Mouse (Mus musculus): ENCODE data around the gene Sema3a. TPM values are rescaled to one million over a fixed set of nuclear protein-coding genes. Genes with fewer than 3 reads are reported as not detected.

Sema3a gene
- polyA plus RNA-seq, 1 experiment from 2014 or later: 42.1 TPM

DNA sequence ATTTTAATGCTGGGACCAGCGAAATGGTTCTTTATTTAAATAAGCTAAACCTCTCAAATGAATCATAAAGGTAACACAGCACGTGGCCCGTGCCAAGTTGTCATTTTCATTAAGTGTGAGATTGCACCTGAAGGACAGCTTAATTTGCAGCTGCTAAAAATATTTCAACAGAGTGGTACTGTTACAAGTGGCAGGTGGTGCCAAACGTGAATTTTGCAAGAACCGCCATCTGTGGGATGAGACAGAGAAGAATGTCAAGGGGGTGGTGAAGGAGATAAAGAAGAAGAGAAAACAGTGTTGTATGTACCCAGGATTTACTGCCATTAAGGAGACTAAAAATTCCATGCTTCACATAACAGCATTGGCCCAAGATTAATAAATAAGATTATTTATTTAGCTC, 423.9 kb downstream of the Sema3a start:
- Histone ChIP-seq H3K27ac (ENCODE audit: low read length) (no peak overlapping the region), H3K9me3 (ENCODE audit: control insufficient read depth, low read depth, low read length) (no peaks in the 10 kb centered on the region)
- WGBS: 69% methylated on average over 5 of the region's 5 CpGs

DNA sequence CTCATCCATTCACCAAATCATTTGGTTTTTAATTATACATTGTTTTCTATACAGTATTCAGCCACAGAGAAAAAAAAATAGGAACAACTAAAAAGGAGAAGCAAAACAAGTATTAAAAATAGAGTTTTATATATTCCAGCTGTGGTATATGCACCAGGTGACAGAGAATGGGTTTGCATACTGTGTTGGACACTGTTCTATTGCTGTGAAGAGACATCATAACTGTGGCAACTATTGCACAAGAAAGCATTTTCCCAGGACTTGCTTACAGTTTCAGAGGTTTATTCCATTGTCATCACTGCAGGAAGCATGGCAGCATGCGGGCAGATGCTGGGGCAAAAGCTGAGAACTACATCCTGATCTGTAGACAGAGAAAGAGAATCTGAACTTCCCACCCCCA, 425.7 kb downstream of the Sema3a start:
- H3K4me1 ChIP-seq (ENCODE audit: control insufficient read depth, insufficient read depth, low read length): peaks cover 5% of the 10 kb centered on the region; the same call in 1 of the 2 replicates
- H3K9ac ChIP-seq (replicated peaks; ENCODE audit: low read depth, low read length): no peak overlapping the region
- no peak for ATAC-seq (ENCODE audit: insufficient number of reproducible peaks, insufficient read depth, low FRiP score, low read depth)
- no peaks in the 10 kb centered on the region for H3K27me3 ChIP-seq (ENCODE audit: control insufficient read depth, insufficient read depth, low read length)
- 69% methylated on average over 1 of the region's 1 CpGs for WGBS
- H3K9me3 ChIP-seq (ENCODE audit: control insufficient read depth, low read depth, low read length): no peaks in the 10 kb centered on the region
- H3K4me2 ChIP-seq (replicated peaks; ENCODE audit: low read depth, low read length): no peak overlapping the region
- no peaks in the 10 kb centered on the region for H3K36me3 ChIP-seq (ENCODE audit: control insufficient read depth, insufficient read depth, low read length)
- H3K27ac ChIP-seq (ENCODE audit: low read length): no peak overlapping the region
- H3K4me3 ChIP-seq (ENCODE audit: low read depth, low read length): no peak overlapping the region

More for the DNA sequence above, 423.9 kb downstream of the Sema3a start:
- Histone ChIP-seq H3K4me3 (ENCODE audit: low read depth, low read length) (no peak overlapping the region), H3K4me1 (ENCODE audit: control insufficient read depth, insufficient read depth, low read length) (peaks cover 5% of the 10 kb centered on the region; the same call in 1 of the 2 replicates), H3K4me2 (replicated peaks; ENCODE audit: low read depth, low read length) (no peak overlapping the region), H3K27me3 (ENCODE audit: control insufficient read depth, insufficient read depth, low read length) (no peaks in the 10 kb centered on the region), H3K9ac (replicated peaks; ENCODE audit: low read depth, low read length) (no peak overlapping the region), H3K36me3 (ENCODE audit: control insufficient read depth, insufficient read depth, low read length) (no peaks in the 10 kb centered on the region)
- no peak for ATAC-seq (ENCODE audit: insufficient number of reproducible peaks, insufficient read depth, low FRiP score, low read depth)

DNA sequence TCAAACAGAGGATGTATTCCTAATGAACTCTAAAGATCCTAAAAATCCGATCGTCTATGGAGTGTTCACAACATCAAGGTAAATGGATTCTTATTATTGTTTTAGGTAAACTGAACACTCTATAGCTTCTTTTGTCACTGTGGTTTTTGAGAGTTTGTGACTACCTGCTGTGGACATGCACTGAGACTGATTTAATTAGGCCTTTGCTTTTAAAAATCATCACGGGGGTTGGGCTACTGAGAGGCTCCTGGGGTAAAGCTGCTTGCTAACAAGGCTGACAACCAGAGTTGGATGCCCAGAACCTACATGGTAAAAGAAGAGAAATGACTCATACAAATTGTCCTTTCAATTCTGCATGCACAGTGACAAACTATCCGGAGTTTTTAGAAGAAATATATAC, 432.0 kb downstream of the Sema3a start:
- ATAC-seq (ENCODE audit: insufficient number of reproducible peaks, insufficient read depth, low FRiP score, low read depth): no peak
- H3K4me2 ChIP-seq (replicated peaks; ENCODE audit: low read depth, low read length): no peak overlapping the region
- WGBS: 68% methylated on average over 4 of the region's 4 CpGs

DNA sequence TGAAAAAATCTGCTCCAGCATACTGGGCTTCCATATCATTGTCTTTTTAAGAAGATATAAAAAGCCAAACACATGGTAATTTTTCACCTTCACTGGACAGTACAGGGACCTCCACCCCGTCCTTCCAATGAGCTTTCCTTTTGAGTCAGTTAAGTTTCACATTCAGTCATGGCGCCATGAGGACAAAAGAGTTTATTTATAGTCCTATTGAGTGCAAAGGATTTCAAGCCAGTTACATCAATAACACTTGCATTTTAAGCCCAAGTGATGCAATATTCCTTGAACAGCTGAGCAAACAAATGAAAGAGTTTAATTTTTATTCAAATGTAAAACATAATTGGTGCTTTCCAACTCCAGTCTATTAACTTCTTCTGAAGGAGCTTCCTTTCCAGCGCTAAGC, 448.7 kb downstream of the Sema3a start:
- H3K27me3 ChIP-seq (ENCODE audit: control insufficient read depth, insufficient read depth, low read length): no peaks in the 10 kb centered on the region
- H3K9me3 ChIP-seq (ENCODE audit: control insufficient read depth, low read depth, low read length): no peaks in the 10 kb centered on the region
- no peak overlapping the region for H3K4me3 ChIP-seq (ENCODE audit: low read depth, low read length)
- no peak overlapping the region for H3K9ac ChIP-seq (replicated peaks; ENCODE audit: low read depth, low read length)
- H3K36me3 ChIP-seq (ENCODE audit: control insufficient read depth, insufficient read depth, low read length): no peaks in the 10 kb centered on the region
- ATAC-seq (ENCODE audit: insufficient number of reproducible peaks, insufficient read depth, low FRiP score, low read depth): no peak
- no peak overlapping the region for H3K27ac ChIP-seq (ENCODE audit: low read length)
- WGBS: 80% methylated on average over 3 of the region's 3 CpGs
- no peak overlapping the region for H3K4me2 ChIP-seq (replicated peaks; ENCODE audit: low read depth, low read length)
- no peaks in the 10 kb centered on the region for H3K4me1 ChIP-seq (ENCODE audit: control insufficient read depth, insufficient read depth, low read length)

More for the DNA sequence above, 432.0 kb downstream of the Sema3a start:
- H3K27me3 ChIP-seq (ENCODE audit: control insufficient read depth, insufficient read depth, low read length): no peaks in the 10 kb centered on the region
- H3K9ac ChIP-seq (replicated peaks; ENCODE audit: low read depth, low read length): no peak overlapping the region
- H3K4me3 ChIP-seq (ENCODE audit: low read depth, low read length): no peak overlapping the region
- H3K4me1 ChIP-seq (ENCODE audit: control insufficient read depth, insufficient read depth, low read length): no peaks in the 10 kb centered on the region
- no peaks in the 10 kb centered on the region for H3K36me3 ChIP-seq (ENCODE audit: control insufficient read depth, insufficient read depth, low read length)
- no peaks in the 10 kb centered on the region for H3K9me3 ChIP-seq (ENCODE audit: control insufficient read depth, low read depth, low read length)
- no peak overlapping the region for H3K27ac ChIP-seq (ENCODE audit: low read length)

DNA sequence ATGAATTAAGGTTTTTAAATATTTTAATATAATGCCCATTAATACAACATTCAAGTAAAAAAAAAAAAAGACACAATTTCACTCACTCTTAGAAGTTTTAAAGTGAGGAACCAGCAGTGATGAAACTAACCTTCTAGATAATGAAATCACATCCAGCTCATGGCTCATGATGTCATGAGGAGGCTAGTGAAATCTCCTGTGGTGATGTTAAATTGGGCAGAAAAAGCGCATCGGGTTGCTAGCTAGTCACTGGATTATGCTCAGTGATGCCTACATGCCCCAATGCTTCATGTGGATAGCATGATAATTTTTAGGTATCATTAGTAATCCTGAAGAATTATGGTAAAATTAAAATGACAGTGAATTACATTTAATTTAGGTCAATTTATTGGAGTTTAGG, 453.9 kb downstream of the Sema3a start:
- no peak for ATAC-seq (ENCODE audit: insufficient number of reproducible peaks, insufficient read depth, low FRiP score, low read depth)
- Histone ChIP-seq H3K9me3 (ENCODE audit: control insufficient read depth, low read depth, low read length) (no peaks in the 10 kb centered on the region), H3K4me1 (ENCODE audit: control insufficient read depth, insufficient read depth, low read length) (no peaks in the 10 kb centered on the region), H3K9ac (replicated peaks; ENCODE audit: low read depth, low read length) (no peak overlapping the region), H3K27me3 (ENCODE audit: control insufficient read depth, insufficient read depth, low read length) (no peaks in the 10 kb centered on the region), H3K36me3 (ENCODE audit: control insufficient read depth, insufficient read depth, low read length) (no peaks in the 10 kb centered on the region), H3K4me2 (replicated peaks; ENCODE audit: low read depth, low read length) (no peak overlapping the region), H3K27ac (ENCODE audit: low read length) (no peak overlapping the region), H3K4me3 (ENCODE audit: low read depth, low read length) (no peak overlapping the region)
- 91% methylated on average over 2 of the region's 2 CpGs for WGBS

DNA sequence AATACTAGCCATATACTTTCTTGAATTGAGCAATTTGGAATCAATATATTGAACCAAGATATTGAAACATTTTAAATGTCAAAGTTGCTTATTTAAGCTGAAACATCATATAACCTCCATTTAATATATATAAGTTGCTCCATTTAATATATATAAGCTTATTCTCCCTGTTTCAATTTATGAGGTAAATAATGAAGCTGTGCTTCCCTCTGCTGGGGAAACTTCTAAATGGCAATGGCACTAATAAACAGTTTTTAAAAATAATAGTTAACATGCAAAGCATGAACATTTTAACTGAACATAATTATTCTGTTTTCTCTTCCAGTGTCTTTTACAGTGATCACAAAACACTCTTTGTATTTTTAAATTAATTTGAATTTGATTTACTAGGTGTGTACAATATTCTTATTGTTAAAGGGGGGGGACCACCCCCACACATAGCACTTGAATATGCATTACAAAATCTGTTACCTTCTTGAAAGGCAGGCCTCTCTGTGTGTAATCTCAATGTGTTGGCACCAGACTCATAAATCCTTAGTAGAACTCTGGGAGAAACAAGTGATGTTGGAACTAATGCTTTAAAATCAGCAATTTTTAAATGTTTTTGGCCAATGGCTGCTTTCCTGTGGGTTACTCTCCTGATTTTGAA, 460.5 kb downstream of the Sema3a start:
- Histone ChIP-seq H3K4me1 (ENCODE audit: control insufficient read depth, insufficient read depth, low read length) (no peaks in the 10 kb centered on the region), H3K9ac (replicated peaks; ENCODE audit: low read depth, low read length) (no peak overlapping the region), H3K4me3 (ENCODE audit: low read depth, low read length) (no peak overlapping the region), H3K27ac (ENCODE audit: low read length) (no peak overlapping the region), H3K4me2 (replicated peaks; ENCODE audit: low read depth, low read length) (no peak overlapping the region), H3K27me3 (ENCODE audit: control insufficient read depth, insufficient read depth, low read length) (no peaks in the 10 kb centered on the region), H3K9me3 (ENCODE audit: control insufficient read depth, low read depth, low read length) (no peaks in the 10 kb centered on the region), H3K36me3 (ENCODE audit: control insufficient read depth, insufficient read depth, low read length) (no peaks in the 10 kb centered on the region)
- ATAC-seq (ENCODE audit: insufficient number of reproducible peaks, insufficient read depth, low FRiP score, low read depth): no peak

DNA sequence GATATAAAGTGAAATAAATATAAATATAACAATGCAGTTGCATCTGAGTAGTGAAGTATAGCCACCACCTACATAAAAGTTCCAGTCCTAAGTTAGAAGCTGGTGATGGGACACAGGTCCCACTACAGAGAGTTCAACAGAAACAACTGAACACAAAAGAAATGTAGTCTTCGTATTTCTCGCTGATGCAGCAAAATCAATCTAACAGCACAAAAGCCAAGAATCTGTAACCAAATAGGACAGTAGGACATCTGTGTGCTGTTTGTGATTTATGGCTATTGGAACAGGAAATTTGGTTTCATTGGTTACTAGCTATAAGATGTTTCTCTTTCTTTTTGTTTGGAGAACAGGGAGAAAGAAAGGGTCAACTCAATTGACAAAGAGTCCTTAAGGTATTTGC, 469.2 kb downstream of the Sema3a start:
- ATAC-seq (ENCODE audit: insufficient number of reproducible peaks, insufficient read depth, low FRiP score, low read depth): no peak
- H3K4me1 ChIP-seq (ENCODE audit: control insufficient read depth, insufficient read depth, low read length): no peaks in the 10 kb centered on the region
- H3K4me2 ChIP-seq (replicated peaks; ENCODE audit: low read depth, low read length): no peak overlapping the region
- H3K4me3 ChIP-seq (ENCODE audit: low read depth, low read length): no peak overlapping the region
- no peak overlapping the region for H3K27ac ChIP-seq (ENCODE audit: low read length)
- 84% methylated on average over 2 of the region's 2 CpGs for WGBS
- H3K27me3 ChIP-seq (ENCODE audit: control insufficient read depth, insufficient read depth, low read length): no peaks in the 10 kb centered on the region
- no peaks in the 10 kb centered on the region for H3K9me3 ChIP-seq (ENCODE audit: control insufficient read depth, low read depth, low read length)
- no peaks in the 10 kb centered on the region; the same call in 1 of the 2 replicates for H3K36me3 ChIP-seq (ENCODE audit: control insufficient read depth, insufficient read depth, low read length)
- H3K9ac ChIP-seq (replicated peaks; ENCODE audit: low read depth, low read length): no peak overlapping the region

DNA sequence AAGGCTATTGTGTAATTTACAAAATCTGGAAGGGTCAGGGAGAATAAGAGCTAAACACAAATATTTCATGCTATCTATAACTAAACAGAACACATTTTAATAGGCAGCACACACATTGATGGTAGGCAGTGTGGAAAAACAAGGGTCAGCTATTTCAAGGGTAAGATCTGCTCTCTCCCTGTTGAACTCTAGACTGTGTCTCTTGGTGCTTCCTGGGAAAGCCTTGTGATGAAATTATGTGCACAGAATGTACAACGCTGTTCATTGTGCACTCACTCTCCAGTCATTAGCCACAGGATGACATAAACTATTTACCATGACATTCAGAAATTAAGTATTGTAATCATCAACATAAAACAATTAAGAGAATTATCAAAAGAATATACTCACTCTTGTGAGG, 486.4 kb downstream of the Sema3a start:
- no peaks in the 10 kb centered on the region for H3K36me3 ChIP-seq (ENCODE audit: control insufficient read depth, insufficient read depth, low read length)
- H3K9ac ChIP-seq (replicated peaks; ENCODE audit: low read depth, low read length): no peak overlapping the region
- no peaks in the 10 kb centered on the region for H3K9me3 ChIP-seq (ENCODE audit: control insufficient read depth, low read depth, low read length)
- 65% methylated on average over 1 of the region's 1 CpGs for WGBS
- H3K4me3 ChIP-seq (ENCODE audit: low read depth, low read length): no peak overlapping the region
- no peak for ATAC-seq (ENCODE audit: insufficient number of reproducible peaks, insufficient read depth, low FRiP score, low read depth)
- no peaks in the 10 kb centered on the region for H3K27me3 ChIP-seq (ENCODE audit: control insufficient read depth, insufficient read depth, low read length)
- H3K27ac ChIP-seq (ENCODE audit: low read length): no peak overlapping the region; the same call in 1 of the 2 replicates
- no peak overlapping the region for H3K4me2 ChIP-seq (replicated peaks; ENCODE audit: low read depth, low read length)
- no peaks in the 10 kb centered on the region for H3K4me1 ChIP-seq (ENCODE audit: control insufficient read depth, insufficient read depth, low read length)

DNA sequence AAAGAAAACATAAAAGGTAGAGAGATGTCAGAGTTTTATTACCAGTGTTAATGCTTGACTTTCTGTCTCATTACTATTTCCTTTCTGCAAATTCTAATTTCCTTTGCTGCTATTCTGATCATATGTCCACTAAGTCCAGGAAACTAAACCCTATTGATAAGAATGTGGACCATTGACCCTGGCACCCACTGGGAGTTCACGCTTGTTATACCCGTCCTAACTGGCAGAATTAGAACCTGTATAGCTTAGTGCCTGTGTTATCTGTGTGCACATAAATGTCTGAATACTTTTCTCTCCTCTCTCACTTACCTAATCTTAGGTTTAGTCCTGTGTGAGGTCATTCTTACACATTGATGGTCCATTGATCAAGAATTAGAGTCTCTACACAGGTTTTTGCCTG, 486.9 kb downstream of the Sema3a start:
- Histone ChIP-seq H3K9me3 (ENCODE audit: control insufficient read depth, low read depth, low read length) (no peaks in the 10 kb centered on the region), H3K27me3 (ENCODE audit: control insufficient read depth, insufficient read depth, low read length) (no peaks in the 10 kb centered on the region), H3K36me3 (ENCODE audit: control insufficient read depth, insufficient read depth, low read length) (no peaks in the 10 kb centered on the region), H3K9ac (replicated peaks; ENCODE audit: low read depth, low read length) (no peak overlapping the region), H3K27ac (ENCODE audit: low read length) (no peak overlapping the region), H3K4me3 (ENCODE audit: low read depth, low read length) (no peak overlapping the region), H3K4me2 (replicated peaks; ENCODE audit: low read depth, low read length) (no peak overlapping the region), H3K4me1 (ENCODE audit: control insufficient read depth, insufficient read depth, low read length) (no peaks in the 10 kb centered on the region)
- 74% methylated on average over 2 of the region's 2 CpGs for WGBS
- ATAC-seq (ENCODE audit: insufficient number of reproducible peaks, insufficient read depth, low FRiP score, low read depth): no peak
